Mouse (Mus musculus) right cerebral cortex, postnatal 36 days (tissue): ENCODE results near the gene Bsg.

Source experiments
- DNase-seq, 2 experiments: peaks; one replicate each; pipeline ENCODE4 v3.0.0; 2022; ENCODE audit warnings: low spot score in 2 of 2, mixed read lengths in 1 of 2

Gene Bsg

GRCm38 (mm10) chr10:79704065-79704969 is at the start of gene Bsg:
TSS of gene Bsg (plus strand) at chr10:79704491.
- DNase-seq: peak; percentile 99

- peak in 1 of 2 experiments; percentile 27 for DNase-seq
These were observed 49.3 kb upstream of the Bsg start for GRCm38 (mm10) chr10:79654946-79655395.

- DNase-seq: no peak
These were observed 45.5 kb upstream of the Bsg start for GRCm38 (mm10) chr10:79658829-79659228.

- DNase-seq: no peak
These were observed 44.0 kb upstream of the Bsg start for GRCm38 (mm10) chr10:79660298-79660697.

GRCm38 (mm10) chr10:79661861-79662260 is 42.4 kb upstream of the Bsg start:
- DNase-seq: no peak

- DNase-seq: no peak
These were observed 40.1 kb upstream of the Bsg start, which contains the start of gene Madcam1 for GRCm38 (mm10) chr10:79664131-79664665. TSS of gene Madcam1 (plus strand) at chr10:79664559.

GRCm38 (mm10) chr10:79665051-79665450 is 39.2 kb upstream of the Bsg start:
- no peak for DNase-seq

- no peak for DNase-seq
These were observed 37.8 kb upstream of the Bsg start for GRCm38 (mm10) chr10:79666493-79666892.

- DNase-seq: no peak
These were observed 36.2 kb upstream of the Bsg start for GRCm38 (mm10) chr10:79668076-79668475.

- DNase-seq: peak; percentile 84 to 91
These were observed 35.3 kb upstream of the Bsg start, which contains the start of gene Tpgs1 for GRCm38 (mm10) chr10:79668771-79669575. TSS of gene Tpgs1 (plus strand) at chr10:79669369.

GRCm38 (mm10) chr10:79669576-79670057 is 34.7 kb upstream of the Bsg start:
- peak; percentile 76 to 78 for DNase-seq

GRCm38 (mm10) chr10:79670071-79670888 is 34.0 kb upstream of the Bsg start:
- DNase-seq: no peak

GRCm38 (mm10) chr10:79671396-79672087 is 32.7 kb upstream of the Bsg start:
- DNase-seq: no peak

GRCm38 (mm10) chr10:79672088-79672455 is 32.2 kb upstream of the Bsg start:
- no peak for DNase-seq

GRCm38 (mm10) chr10:79673054-79673453 is 31.2 kb upstream of the Bsg start:
- no peak for DNase-seq

- no peak for DNase-seq
These were observed 28.8 kb upstream of the Bsg start for GRCm38 (mm10) chr10:79675346-79676035.

- no peak for DNase-seq
These were observed 23.4 kb upstream of the Bsg start for GRCm38 (mm10) chr10:79680606-79681495.

GRCm38 (mm10) chr10:79681591-79682245 is 22.6 kb upstream of the Bsg start, which contains the start of gene Cdc34:
TSS of gene Cdc34 (plus strand) at chr10:79682195.
- DNase-seq: peak; percentile 99
